Mouse (Mus musculus): Measurements from ENCODE around the gene Tbc1d20.

Tbc1d20 gene
- long read RNA-seq, experiment 1, transcript Tbc1d20-201 (8 exons, 3,386 nt) = major isoform, 11 of 25 reads
- long read RNA-seq, experiment 1, partial matches to known transcripts = 13 of 25 reads
- long read RNA-seq, experiment 1, other reads (novel, unspliced or antisense) = 1 of 25 reads
- long read RNA-seq, experiment 2, transcript Tbc1d20-201 (8 exons, 3,386 nt) = major isoform, 8 of 16 reads
- long read RNA-seq, experiment 2, partial matches to known transcripts = 7 of 16 reads
- long read RNA-seq, experiment 2, other reads (novel, unspliced or antisense) = 0 of 16 reads

GRCm38 (mm10) chr2:152293727-152294475, at the start of gene Tbc1d20:
Gene Tbc1d20, plus strand, starts transcription at chr2:152293828.
- intact Hi-C loops (cut with DNase I) = loop anchor here (5.0 kb wide), 1 partner anchor 38 kb away; the partner anchor contains the start of gene Rbck1

GRCm38 (mm10) chr2:152247213-152247612, 46.4 kb upstream of the Tbc1d20 start:
- intact Hi-C loops (cut with DNase I) = no loop called here

GRCm38 (mm10) chr2:152250511-152250910, 43.1 kb upstream of the Tbc1d20 start:
- intact Hi-C loops (cut with DNase I) = no loop called here

GRCm38 (mm10) chr2:152259739-152260138, 33.9 kb upstream of the Tbc1d20 start:
- intact Hi-C loops (cut with DNase I) = no loop called here

- intact Hi-C loops (cut with DNase I) = no loop called here
Measured at GRCm38 (mm10) chr2:152273639-152274038, 20.0 kb upstream of the Tbc1d20 start.

GRCm38 (mm10) chr2:152281407-152281806, 12.2 kb upstream of the Tbc1d20 start:
- intact Hi-C loops (cut with DNase I) = no loop called here

- intact Hi-C loops (cut with DNase I) = no loop called here
Measured at GRCm38 (mm10) chr2:152287560-152287959, 6.1 kb upstream of the Tbc1d20 start.

GRCm38 (mm10) chr2:152288046-152288445, 5.6 kb upstream of the Tbc1d20 start:
- intact Hi-C loops (cut with DNase I) = no loop called here

GRCm38 (mm10) chr2:152289623-152290022, 4.0 kb upstream of the Tbc1d20 start:
- intact Hi-C loops (cut with DNase I) = loop anchor here (5.0 kb wide), 1 partner anchor 43 kb away; the partner anchor contains the start of gene Rbck1

GRCm38 (mm10) chr2:152292475-152292874, 1.2 kb upstream of the Tbc1d20 start:
- intact Hi-C loops (cut with DNase I) = loop anchor here (5.0 kb wide), 1 partner anchor 40 kb away; the partner anchor contains the start of gene Rbck1

GRCm38 (mm10) chr2:152293179-152293726, 375 bp upstream of the Tbc1d20 start:
- intact Hi-C loops (cut with DNase I) = loop anchor here (5.0 kb wide), 1 partner anchor 39 kb away; the partner anchor contains the start of gene Rbck1

- intact Hi-C loops (cut with DNase I) = loop anchor here (5.0 kb wide), 1 partner anchor 38 kb away; the partner anchor contains the start of gene Rbck1
Measured at GRCm38 (mm10) chr2:152294541-152294940, 913 bp downstream of the Tbc1d20 start.

- intact Hi-C loops (cut with DNase I) = no loop called here
Measured at GRCm38 (mm10) chr2:152302862-152303261, 9.2 kb downstream of the Tbc1d20 start.

GRCm38 (mm10) chr2:152303781-152304180, 10.2 kb downstream of the Tbc1d20 start:
- intact Hi-C loops (cut with DNase I) = no loop called here

- intact Hi-C loops (cut with DNase I) = no loop called here
Measured at GRCm38 (mm10) chr2:152305480-152305879, 11.9 kb downstream of the Tbc1d20 start.

GRCm38 (mm10) chr2:152307186-152307585, 13.6 kb downstream of the Tbc1d20 start:
- intact Hi-C loops (cut with DNase I) = no loop called here

GRCm38 (mm10) chr2:152312996-152313395, 19.4 kb downstream of the Tbc1d20 start:
- intact Hi-C loops (cut with DNase I) = no loop called here

GRCm38 (mm10) chr2:152313926-152314325, 20.3 kb downstream of the Tbc1d20 start:
- intact Hi-C loops (cut with DNase I) = no loop called here

- intact Hi-C loops (cut with DNase I) = no loop called here
Measured at GRCm38 (mm10) chr2:152317054-152317453, 23.4 kb downstream of the Tbc1d20 start.

GRCm38 (mm10) chr2:152321558-152321957, 27.9 kb downstream of the Tbc1d20 start:
- intact Hi-C loops (cut with DNase I) = no loop called here

GRCm38 (mm10) chr2:152322198-152322597, 28.6 kb downstream of the Tbc1d20 start:
- intact Hi-C loops (cut with DNase I) = no loop called here

GRCm38 (mm10) chr2:152323971-152324370, 30.3 kb downstream of the Tbc1d20 start:
- intact Hi-C loops (cut with DNase I) = no loop called here

Measured in adrenal gland (tissue).